Mouse (Mus musculus): ENCODE data around the gene Obscn. TPM values are rescaled to one million over a fixed set of nuclear protein-coding genes. Genes with fewer than 3 reads are reported as not detected.
"Not testable (repeated sequence)": the region's sequence is repeated elsewhere in the genome, so short reads cannot be mapped to it uniquely, and the experiment has no call there.

Obscn gene
- total RNA-seq, 2 experiments from 2014 or later: not detected

GRCm38 (mm10) chr11:58965001-58965760 is 171.0 kb downstream of the Obscn start:
- ATAC-seq (ENCODE audit: poor library complexity, severe bottlenecking): peak; percentile 29

GRCm38 (mm10) chr11:58964216-58964615 is 172.0 kb downstream of the Obscn start:
- ATAC-seq (ENCODE audit: poor library complexity, severe bottlenecking): no peak

GRCm38 (mm10) chr11:58963543-58963942 is 172.7 kb downstream of the Obscn start:
- ATAC-seq (ENCODE audit: poor library complexity, severe bottlenecking): no peak

- no peak for ATAC-seq (ENCODE audit: poor library complexity, severe bottlenecking)
These were observed 174.6 kb downstream of the Obscn start for GRCm38 (mm10) chr11:58961364-58962177.

DNA sequence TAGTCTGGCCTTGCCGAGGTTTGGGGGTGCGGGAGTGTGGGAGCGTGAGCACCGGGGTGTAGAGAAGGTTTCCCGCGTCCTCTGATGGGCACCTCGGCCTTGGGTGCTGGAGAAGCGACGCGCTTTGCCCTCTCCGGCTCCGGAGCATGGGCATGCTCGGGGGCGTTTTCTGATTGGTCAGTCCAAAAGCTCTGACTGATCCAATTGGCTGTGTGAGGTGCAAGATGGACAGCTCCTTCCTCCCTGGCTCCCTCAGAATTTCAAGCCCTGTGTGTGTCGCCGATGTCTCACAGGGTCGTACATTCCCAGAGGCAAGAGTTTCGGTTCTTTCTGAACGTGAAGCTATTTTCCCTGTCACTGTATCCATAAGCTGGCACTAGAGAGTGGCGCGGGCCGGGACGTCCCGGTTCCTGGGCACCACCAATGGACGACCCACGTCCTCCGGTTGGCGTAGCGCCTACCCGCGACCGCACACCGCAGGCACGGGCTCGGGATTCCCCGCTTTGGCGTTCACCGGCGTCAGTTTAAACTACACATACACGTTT is 176.2 kb downstream of the Obscn start:
- ATAC-seq (ENCODE audit: poor library complexity, severe bottlenecking): peak; percentile 83

DNA sequence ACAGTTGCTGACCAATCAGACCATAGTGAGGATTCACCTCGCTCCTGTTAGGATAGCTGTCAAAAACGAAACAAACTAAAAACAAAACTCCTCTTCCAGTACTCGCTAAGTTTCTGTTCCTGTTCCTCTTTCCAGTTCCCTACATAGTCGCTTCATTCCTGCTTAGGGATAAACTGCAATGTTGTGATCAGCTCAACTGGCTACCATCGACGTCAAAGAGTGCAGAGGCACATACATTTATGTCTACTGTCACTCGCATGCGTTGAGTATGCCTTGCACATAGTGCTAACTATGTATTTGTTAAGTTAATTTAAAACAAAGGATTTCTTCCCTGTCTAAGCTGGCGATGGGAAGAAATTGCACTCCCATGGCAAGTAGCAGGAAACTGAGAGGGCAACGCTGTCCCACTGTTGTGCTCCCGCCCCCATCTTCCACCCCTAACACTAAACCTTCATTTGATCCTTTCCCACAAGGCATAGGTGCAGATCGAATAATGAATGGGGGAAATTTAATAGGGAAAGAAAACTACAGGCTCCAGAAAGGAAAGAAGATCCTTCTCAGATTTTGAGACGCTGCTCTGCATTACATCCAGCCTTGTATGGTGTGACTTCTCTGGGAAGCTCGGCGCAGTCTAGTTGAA is 176.9 kb downstream of the Obscn start:
- peak; percentile 28 for ATAC-seq (ENCODE audit: poor library complexity, severe bottlenecking)

DNA sequence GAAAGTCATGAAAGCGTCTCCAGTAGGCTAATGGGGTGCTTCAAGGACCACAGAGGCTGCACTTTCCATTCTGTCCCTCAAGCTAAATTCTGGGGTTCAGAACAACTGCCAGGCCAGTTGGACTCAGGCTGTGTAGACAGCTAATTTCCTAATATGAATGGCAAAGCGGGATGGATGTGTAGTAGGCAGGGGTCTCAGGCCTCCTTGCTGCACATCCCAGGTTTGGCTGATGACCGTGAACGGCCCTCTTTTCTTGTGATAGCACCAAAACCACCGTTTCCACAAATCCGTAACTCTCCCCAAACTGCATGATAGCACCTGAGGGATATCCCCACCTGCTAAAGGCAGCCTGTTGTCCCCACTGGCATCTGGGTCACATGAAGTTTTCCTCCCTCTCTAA is 177.7 kb downstream of the Obscn start:
- ATAC-seq (ENCODE audit: poor library complexity, severe bottlenecking): no peak

DNA sequence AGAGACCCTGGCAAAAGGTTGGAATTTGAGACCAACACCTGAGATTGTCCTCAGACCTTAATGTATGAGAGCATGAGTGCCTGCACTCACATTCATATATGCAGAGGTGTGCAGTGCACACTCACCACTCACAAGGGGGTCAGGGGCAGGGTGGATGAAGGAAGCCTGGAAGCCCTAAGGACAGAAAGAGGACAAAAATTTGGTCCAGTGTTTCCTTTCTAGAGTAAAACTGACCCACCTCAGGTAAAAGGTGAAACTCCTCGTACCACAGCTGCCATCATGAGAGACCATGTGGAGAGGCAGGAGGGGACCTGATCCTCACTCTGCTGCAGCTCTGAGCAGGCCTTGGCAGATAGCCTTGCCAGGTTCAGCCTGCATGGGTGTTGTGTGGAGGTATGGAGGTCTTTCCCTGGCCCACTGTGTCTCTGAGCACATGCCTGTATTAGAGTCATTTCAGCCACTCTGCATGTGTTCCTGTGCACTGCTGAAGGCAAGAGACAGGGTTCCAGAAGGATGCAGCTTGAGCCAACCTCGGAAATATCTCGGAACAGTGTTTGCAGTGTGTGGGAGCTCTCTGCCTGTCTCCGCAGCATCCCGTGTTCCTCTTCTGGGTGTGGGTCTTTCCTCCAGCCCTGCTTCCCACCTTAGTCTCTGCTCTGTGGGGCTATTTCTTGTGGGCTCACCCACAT is 178.8 kb downstream of the Obscn start:
- no peak for ATAC-seq (ENCODE audit: poor library complexity, severe bottlenecking)

- no peak for ATAC-seq (ENCODE audit: poor library complexity, severe bottlenecking)
These were observed 180.3 kb downstream of the Obscn start for GRCm38 (mm10) chr11:58955868-58956257.

GRCm38 (mm10) chr11:58955143-58955867 is 180.9 kb downstream of the Obscn start:
- peak; percentile 30 for ATAC-seq (ENCODE audit: poor library complexity, severe bottlenecking)

DNA sequence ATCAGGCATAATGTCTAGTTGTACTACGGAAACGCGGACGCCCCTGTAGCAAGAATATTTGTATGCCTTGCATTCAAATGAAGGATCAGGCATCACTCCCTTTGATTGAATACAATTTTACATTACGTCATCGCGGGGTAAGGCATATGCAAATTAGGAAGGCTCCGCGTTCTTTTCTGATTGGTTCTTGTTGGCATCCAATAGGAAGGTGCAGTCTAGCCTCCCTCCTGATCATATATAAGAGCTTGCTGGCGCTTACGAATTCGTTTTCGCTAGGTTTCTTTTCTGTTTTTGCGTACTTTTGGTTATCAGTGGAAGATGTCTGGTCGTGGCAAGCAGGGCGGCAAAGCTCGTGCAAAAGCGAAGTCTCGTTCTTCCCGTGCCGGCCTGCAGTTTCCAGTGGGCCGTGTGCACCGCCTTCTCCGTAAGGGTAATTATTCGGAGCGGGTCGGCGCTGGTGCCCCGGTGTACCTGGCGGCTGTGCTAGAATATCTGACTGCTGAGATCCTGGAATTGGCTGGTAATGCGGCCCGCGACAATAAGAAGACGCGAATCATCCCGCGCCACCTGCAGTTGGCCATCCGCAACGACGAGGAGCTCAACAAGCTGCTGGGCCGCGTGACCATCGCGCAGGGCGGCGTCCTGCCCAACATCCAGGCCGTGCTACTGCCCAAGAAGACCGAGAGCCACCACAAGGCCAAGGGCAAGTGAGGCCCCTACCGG is 181.6 kb downstream of the Obscn start, which contains the start of the genes Hist3h2a and Trim17:
Hist3h2a (plus strand) TSS at position 266 of the 723 bp plus-strand sequence.
Trim17 (plus strand) TSS at position 266 of the 723 bp plus-strand sequence.
- peak; percentile 75 for ATAC-seq (ENCODE audit: poor library complexity, severe bottlenecking)

DNA sequence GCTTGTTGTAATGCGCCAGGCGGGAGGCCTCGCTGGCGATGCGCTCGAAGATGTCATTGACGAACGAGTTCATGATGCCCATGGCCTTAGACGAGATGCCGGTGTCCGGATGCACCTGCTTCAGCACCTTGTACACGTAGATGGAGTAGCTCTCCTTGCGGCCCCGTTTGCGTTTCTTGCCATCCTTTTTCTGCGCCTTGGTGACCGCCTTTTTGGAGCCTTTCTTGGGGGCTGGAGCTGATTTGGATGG is 182.1 kb downstream of the Obscn start:
- not testable (repeated sequence) for ATAC-seq (ENCODE audit: poor library complexity, severe bottlenecking)

- 0 out of 2 replicates have a peak, but pooled peaks have one; percentile 8 for ATAC-seq (ENCODE audit: poor library complexity, severe bottlenecking)
These were observed 182.6 kb downstream of the Obscn start for GRCm38 (mm10) chr11:58953351-58954169.

DNA sequence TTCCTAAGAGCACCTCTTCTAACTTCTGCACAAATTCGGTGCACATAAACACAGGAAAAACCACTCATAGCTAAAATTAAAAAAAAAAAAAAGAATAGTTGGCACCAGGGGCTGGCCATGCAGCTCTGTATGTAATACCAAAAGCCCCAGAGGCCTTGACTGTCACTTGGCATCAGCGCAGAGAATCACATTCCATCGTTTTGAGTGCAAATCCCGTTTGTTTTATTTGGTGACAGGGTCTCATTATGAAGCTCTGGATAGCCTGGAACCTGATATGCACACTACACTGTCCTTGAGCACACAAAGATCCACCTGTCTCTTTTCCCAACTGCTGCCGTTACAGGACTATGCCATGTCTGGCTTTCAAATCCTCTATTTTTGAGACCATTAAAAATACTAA is 185.0 kb downstream of the Obscn start:
- no peak for ATAC-seq (ENCODE audit: poor library complexity, severe bottlenecking)

DNA sequence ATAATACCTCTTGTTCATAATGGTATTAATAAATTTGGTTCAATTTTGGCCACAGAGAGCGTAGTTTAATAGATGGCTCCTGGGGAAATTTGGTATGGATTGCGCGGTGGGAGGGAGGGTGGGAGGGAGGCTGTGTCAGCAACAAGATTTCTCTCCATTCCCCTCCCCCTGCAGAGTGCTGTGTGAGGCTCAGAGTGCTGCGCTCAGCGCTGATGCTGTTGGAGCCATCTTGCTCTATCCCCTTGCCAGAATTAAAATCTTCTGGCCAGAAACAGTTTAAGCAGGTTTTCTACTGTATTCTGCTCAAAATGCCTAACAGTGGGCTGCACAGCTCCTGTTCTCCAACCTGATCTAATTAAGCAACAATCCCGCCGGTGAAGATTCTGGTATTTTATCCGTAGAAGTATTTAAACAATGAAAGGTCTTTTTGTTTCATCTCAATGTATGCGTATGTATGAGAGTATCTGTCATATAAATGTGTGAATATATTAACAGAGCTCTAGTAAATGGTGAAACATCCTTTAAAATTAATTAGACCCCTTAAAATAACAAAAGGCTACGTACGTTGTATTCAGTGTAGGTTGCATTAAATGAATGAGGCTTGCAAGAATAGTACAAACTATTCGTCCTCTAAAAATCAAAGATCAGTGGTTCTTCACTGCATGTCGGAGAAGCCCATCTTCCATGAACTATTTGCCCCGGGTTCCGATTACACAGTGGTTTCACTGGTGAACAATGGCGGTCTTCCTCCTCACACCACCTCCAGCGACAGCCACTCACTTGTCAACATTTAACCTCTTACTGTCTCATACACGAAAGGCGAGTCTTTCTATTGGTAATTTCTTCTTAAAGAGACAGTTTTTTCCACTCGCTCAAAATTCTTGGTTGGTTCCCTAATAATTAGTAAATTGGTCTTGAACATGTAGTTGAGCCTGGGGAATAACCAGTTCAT is 186.4 kb downstream of the Obscn start:
- no peak for ATAC-seq (ENCODE audit: poor library complexity, severe bottlenecking)

DNA sequence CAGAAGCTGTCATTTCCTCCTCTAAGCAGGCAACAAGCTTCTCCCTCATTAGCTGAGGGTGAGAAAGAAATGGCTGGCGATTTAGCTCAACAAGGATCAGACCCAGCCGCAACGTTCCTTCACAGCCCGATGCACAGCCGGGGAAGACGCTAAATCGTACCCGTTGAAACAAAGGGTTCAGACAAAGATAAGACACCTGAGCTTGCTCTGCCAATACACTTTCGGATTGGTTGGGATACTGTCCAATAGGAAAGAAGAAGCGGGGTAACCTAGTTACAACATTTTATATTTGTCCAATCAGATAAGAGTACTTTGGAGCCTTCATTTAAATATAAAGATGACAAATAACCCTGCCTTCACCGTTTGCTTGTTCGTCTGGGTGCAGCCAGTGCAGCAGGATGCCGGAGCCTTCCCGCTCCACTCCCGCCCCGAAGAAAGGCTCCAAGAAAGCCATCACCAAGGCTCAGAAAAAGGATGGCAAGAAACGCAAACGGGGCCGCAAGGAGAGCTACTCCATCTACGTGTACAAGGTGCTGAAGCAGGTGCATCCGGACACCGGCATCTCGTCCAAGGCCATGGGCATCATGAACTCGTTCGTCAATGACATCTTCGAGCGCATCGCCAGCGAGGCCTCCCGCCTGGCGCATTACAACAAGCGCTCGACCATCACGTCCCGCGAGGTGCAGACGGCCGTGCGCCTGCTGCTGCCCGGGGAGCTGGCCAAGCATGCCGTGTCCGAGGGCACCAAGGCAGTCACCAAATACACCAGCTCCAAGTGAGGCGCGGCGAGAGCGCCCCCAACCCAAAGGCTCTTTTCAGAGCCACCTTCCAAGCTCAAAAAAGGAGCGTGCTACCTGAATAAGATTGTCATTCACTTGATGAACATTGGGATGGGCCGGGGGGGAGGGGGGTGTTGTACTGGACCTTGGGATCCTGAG is 187.4 kb downstream of the Obscn start, which contains the start of gene Hist3h2ba:
Hist3h2ba (plus strand) TSS at position 379 of the 938 bp plus-strand sequence.
- peak; percentile 75 for ATAC-seq (ENCODE audit: poor library complexity, severe bottlenecking)
